Mouse (Mus musculus): ENCODE results near the gene D10Jhu81e. TPM values are rescaled to one million over a fixed set of nuclear protein-coding genes. Genes with fewer than 3 reads are reported as not detected.
"Not testable (repeated sequence)": the region's sequence is repeated elsewhere in the genome, so short reads cannot be mapped to it uniquely, and the experiment has no call there.

Gene D10Jhu81e
- polyA plus RNA-seq, 1 experiment: 16.6 TPM

GRCm38 (mm10) chr10:78126311-78126710 is 43.3 kb downstream of the D10Jhu81e start:
- no peaks in the 10 kb centered on the region for H3K36me3 ChIP-seq (ENCODE audit: control insufficient read depth, insufficient read depth, low read length, poor library complexity, severe bottlenecking)
- no peak for TF ChIP-seq POLR2A (IDR thresholded peaks at IDR 0.05; ENCODE audit: insufficient read depth, low read length)
- no peak for TF ChIP-seq EP300 (IDR thresholded peaks at IDR 0.05; ENCODE audit: insufficient read depth, low read depth, low read length)
- no peak for TF ChIP-seq CTCF (IDR thresholded peaks at IDR 0.05; ENCODE audit: low read depth, low read length)

DNA sequence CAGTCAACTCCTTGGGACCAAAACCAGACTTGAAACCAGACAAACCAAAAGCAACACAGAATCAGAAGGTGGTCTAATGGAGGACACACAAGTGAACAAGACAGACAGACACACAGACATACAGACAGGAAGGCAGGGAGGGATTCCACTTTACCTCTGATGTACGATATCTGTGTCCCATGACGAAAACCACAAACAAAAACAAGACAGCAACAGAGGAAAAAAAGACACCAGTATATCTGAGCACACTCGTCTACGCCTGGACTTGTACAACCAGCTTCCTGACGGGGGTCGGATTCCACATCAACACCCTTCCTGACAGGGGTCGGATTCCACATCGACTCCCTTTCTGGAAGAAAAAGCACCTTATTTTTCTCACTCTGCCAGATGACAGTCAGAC is 44.5 kb downstream of the D10Jhu81e start:
- H3K27ac ChIP-seq (ENCODE audit: insufficient read depth, low read length); H3K9ac ChIP-seq (ENCODE audit: low read depth, poor library complexity, severe bottlenecking); H3K4me1 ChIP-seq (ENCODE audit: control insufficient read depth, insufficient read depth, low read length); H3K36me3 ChIP-seq (ENCODE audit: control insufficient read depth, insufficient read depth, low read length, poor library complexity, severe bottlenecking); H3K4me3 ChIP-seq (ENCODE audit: low read depth, low read length); H3K9me3 ChIP-seq (replicated peaks; ENCODE audit: control insufficient read depth, insufficient read depth, low read length, poor library complexity, severe bottlenecking); H3K27me3 ChIP-seq (ENCODE audit: control insufficient read depth, insufficient read depth, low read length, poor library complexity, severe bottlenecking): not testable (repeated sequence)

More at GRCm38 (mm10) chr10:78126311-78126710, 43.3 kb downstream of the D10Jhu81e start:
- Histone ChIP-seq H3K9me3 (replicated peaks; ENCODE audit: control insufficient read depth, insufficient read depth, low read length, poor library complexity, severe bottlenecking) (no peaks in the 10 kb centered on the region), H3K9ac (ENCODE audit: low read depth, poor library complexity, severe bottlenecking) (no peak overlapping the region), H3K4me1 (ENCODE audit: control insufficient read depth, insufficient read depth, low read length) (no peaks in the 10 kb centered on the region), H3K27ac (ENCODE audit: insufficient read depth, low read length) (no peak overlapping the region), H3K4me3 (ENCODE audit: low read depth, low read length) (no peak overlapping the region), H3K27me3 (ENCODE audit: control insufficient read depth, insufficient read depth, low read length, poor library complexity, severe bottlenecking) (no peaks in the 10 kb centered on the region)

DNA sequence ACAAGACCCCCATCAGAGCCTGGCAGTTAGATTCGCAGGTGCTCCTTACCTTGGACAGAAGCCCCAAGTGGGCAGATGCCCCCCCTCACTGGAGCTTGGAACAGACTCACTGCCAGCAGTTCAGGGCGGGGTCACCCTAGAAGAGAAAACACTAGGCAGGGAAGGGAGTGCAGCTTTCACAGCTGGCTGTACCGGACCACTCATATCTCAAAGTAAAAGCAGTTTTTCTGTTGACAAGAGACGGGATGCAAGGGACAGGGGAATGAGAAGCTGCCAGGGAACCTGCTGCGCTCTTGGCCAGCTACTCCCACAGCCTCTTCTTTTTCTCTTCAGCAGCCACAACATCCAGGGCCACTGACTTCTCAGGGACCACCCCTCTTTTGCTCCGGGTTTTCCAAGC is 45.4 kb downstream of the D10Jhu81e start:
- H3K4me3 ChIP-seq (ENCODE audit: low read depth, low read length); H3K4me1 ChIP-seq (ENCODE audit: control insufficient read depth, insufficient read depth, low read length); H3K9ac ChIP-seq (ENCODE audit: low read depth, poor library complexity, severe bottlenecking); H3K27me3 ChIP-seq (ENCODE audit: control insufficient read depth, insufficient read depth, low read length, poor library complexity, severe bottlenecking); H3K9me3 ChIP-seq (replicated peaks; ENCODE audit: control insufficient read depth, insufficient read depth, low read length, poor library complexity, severe bottlenecking); H3K36me3 ChIP-seq (ENCODE audit: control insufficient read depth, insufficient read depth, low read length, poor library complexity, severe bottlenecking); H3K27ac ChIP-seq (ENCODE audit: insufficient read depth, low read length): not testable (repeated sequence)

- Histone ChIP-seq H3K36me3 (ENCODE audit: control insufficient read depth, insufficient read depth, low read length, poor library complexity, severe bottlenecking) (no peaks in the 10 kb centered on the region), H3K4me1 (ENCODE audit: control insufficient read depth, insufficient read depth, low read length) (no peaks in the 10 kb centered on the region), H3K4me3 (ENCODE audit: low read depth, low read length) (no peak overlapping the region), H3K27me3 (ENCODE audit: control insufficient read depth, insufficient read depth, low read length, poor library complexity, severe bottlenecking) (no peaks in the 10 kb centered on the region), H3K9ac (ENCODE audit: low read depth, poor library complexity, severe bottlenecking) (no peak overlapping the region), H3K9me3 (replicated peaks; ENCODE audit: control insufficient read depth, insufficient read depth, low read length, poor library complexity, severe bottlenecking) (0 out of 2 replicates have a peak, but pooled peaks cover 4% of the 10 kb centered on the region), H3K27ac (ENCODE audit: insufficient read depth, low read length) (no peak overlapping the region)
- TF ChIP-seq EP300 (IDR thresholded peaks at IDR 0.05; ENCODE audit: insufficient read depth, low read depth, low read length) (no peak), POLR2A (IDR thresholded peaks at IDR 0.05; ENCODE audit: insufficient read depth, low read length) (no peak), CTCF (IDR thresholded peaks at IDR 0.05; ENCODE audit: low read depth, low read length) (no peak)
Measured at GRCm38 (mm10) chr10:78119422-78119821, 50.2 kb downstream of the D10Jhu81e start.

DNA sequence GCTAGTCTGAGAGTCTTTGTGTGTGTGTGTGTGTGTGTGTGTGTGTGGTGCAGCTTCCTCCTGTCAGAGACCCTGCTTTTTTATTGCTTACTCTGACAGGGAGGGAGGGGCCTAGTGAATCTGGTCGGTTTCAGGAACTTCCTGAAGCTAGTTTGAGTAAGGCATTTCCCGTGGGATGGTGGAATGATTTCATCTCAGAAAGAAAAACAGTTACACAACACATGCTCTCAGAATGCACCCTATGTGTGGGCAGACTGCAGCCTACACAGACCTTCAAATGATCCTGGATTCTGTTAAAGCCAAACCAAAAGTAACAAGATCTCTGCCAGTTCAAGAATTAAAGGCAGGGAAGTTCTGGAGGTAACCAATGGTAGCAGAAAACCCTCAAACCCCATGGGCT is 54.4 kb downstream of the D10Jhu81e start:
- TF ChIP-seq EP300 (IDR thresholded peaks at IDR 0.05; ENCODE audit: insufficient read depth, low read depth, low read length): no peak
- TF ChIP-seq POLR2A (IDR thresholded peaks at IDR 0.05; ENCODE audit: insufficient read depth, low read length): no peak
- TF ChIP-seq CTCF (IDR thresholded peaks at IDR 0.05; ENCODE audit: low read depth, low read length): no peak
- H3K36me3 ChIP-seq (ENCODE audit: control insufficient read depth, insufficient read depth, low read length, poor library complexity, severe bottlenecking): no peaks in the 10 kb centered on the region
- H3K27ac ChIP-seq (ENCODE audit: insufficient read depth, low read length): no peak overlapping the region
- H3K4me1 ChIP-seq (ENCODE audit: control insufficient read depth, insufficient read depth, low read length): no peaks in the 10 kb centered on the region
- no peak overlapping the region for H3K4me3 ChIP-seq (ENCODE audit: low read depth, low read length)
- no peaks in the 10 kb centered on the region for H3K27me3 ChIP-seq (ENCODE audit: control insufficient read depth, insufficient read depth, low read length, poor library complexity, severe bottlenecking)
- 0 out of 2 replicates have a peak, but pooled peaks cover 4% of the 10 kb centered on the region for H3K9me3 ChIP-seq (replicated peaks; ENCODE audit: control insufficient read depth, insufficient read depth, low read length, poor library complexity, severe bottlenecking)
- H3K9ac ChIP-seq (ENCODE audit: low read depth, poor library complexity, severe bottlenecking): no peak overlapping the region

DNA sequence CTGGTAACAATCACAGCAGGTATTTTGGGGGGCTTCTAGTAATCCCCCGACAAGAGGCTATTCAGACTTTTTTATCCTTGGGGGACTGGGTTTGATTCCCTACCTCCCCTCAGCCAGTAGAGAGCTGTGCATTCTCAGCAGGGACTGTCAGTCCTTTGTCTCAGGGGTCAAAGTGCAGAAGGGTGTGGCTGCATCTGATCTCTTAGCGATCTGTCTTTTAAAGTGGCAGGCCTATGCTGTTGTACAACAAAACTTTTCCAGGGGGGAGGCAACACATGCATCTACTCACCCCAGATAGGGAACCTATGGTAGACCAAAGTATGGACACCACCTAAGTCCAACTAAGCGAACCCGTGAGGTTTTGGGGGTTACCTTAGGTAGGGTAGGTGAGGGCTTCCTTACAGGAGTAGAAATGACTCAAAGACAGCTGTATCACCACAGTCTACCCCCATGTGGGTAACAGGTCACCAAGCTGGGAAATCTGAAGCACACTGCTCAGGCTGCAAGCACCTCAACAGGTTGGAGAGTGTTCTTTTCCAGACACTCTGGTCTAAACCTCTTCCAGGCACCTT is 55.0 kb downstream of the D10Jhu81e start:
- Histone ChIP-seq H3K4me3 (ENCODE audit: low read depth, low read length) (no peak overlapping the region), H3K4me1 (ENCODE audit: control insufficient read depth, insufficient read depth, low read length) (no peaks in the 10 kb centered on the region), H3K27me3 (ENCODE audit: control insufficient read depth, insufficient read depth, low read length, poor library complexity, severe bottlenecking) (no peaks in the 10 kb centered on the region), H3K9me3 (replicated peaks; ENCODE audit: control insufficient read depth, insufficient read depth, low read length, poor library complexity, severe bottlenecking) (0 out of 2 replicates have a peak, but pooled peaks cover 4% of the 10 kb centered on the region), H3K9ac (ENCODE audit: low read depth, poor library complexity, severe bottlenecking) (no peak overlapping the region), H3K27ac (ENCODE audit: insufficient read depth, low read length) (no peak overlapping the region), H3K36me3 (ENCODE audit: control insufficient read depth, insufficient read depth, low read length, poor library complexity, severe bottlenecking) (no peaks in the 10 kb centered on the region)
- TF ChIP-seq CTCF (IDR thresholded peaks at IDR 0.05; ENCODE audit: low read depth, low read length): no peak
- 0 out of 2 replicates have a peak, but pooled peaks have one; percentile 27 for TF ChIP-seq EP300 (IDR thresholded peaks at IDR 0.05; ENCODE audit: insufficient read depth, low read depth, low read length)

Other genes with a start within 250 kb of the D10Jhu81e start
- gene Trpm2, start 199.2 kb downstream of the D10Jhu81e start, polyA plus RNA-seq (2011; ENCODE audit: insufficient read depth, insufficient read length, low read depth, missing spikeins): 0.07 TPM in 1 of 2 replicates, not detected in the other
- 4.2 and 4.7 TPM in 2 replicates for gene 1810043G02Rik, start 191.3 kb downstream of the D10Jhu81e start, polyA plus RNA-seq (2011; ENCODE audit: insufficient read depth, insufficient read length, low read depth, missing spikeins)
- 100 and 102 TPM in 2 replicates for gene Pfkl, start 159.7 kb downstream of the D10Jhu81e start, polyA plus RNA-seq (2011; ENCODE audit: insufficient read depth, insufficient read length, low read depth, missing spikeins)
- 175 and 179 TPM in 2 replicates for gene Dnmt3l, start 127.8 kb downstream of the D10Jhu81e start, polyA plus RNA-seq (2011; ENCODE audit: insufficient read depth, insufficient read length, low read depth, missing spikeins)
- gene Aire, start 126.2 kb downstream of the D10Jhu81e start, polyA plus RNA-seq (2011; ENCODE audit: insufficient read depth, insufficient read length, low read depth, missing spikeins): 20.9 and 23.5 TPM in 2 replicates
- gene Icosl, start 100.5 kb downstream of the D10Jhu81e start, polyA plus RNA-seq (2011; ENCODE audit: insufficient read depth, insufficient read length, low read depth, missing spikeins): 12.7 and 13.5 TPM in 2 replicates
- 23.3 and 25.4 TPM in 2 replicates for gene Pwp2, start 15.4 kb upstream of the D10Jhu81e start, polyA plus RNA-seq (2011; ENCODE audit: insufficient read depth, insufficient read length, low read depth, missing spikeins)
- gene Trappc10, start 74.9 kb upstream of the D10Jhu81e start, polyA plus RNA-seq (2011; ENCODE audit: insufficient read depth, insufficient read length, low read depth, missing spikeins): 20.6 and 22.0 TPM in 2 replicates
- gene Agpat3, start 182.7 kb upstream of the D10Jhu81e start, polyA plus RNA-seq (2011; ENCODE audit: insufficient read depth, insufficient read length, low read depth, missing spikeins): 56.0 and 57.7 TPM in 2 replicates
- 132 and 136 TPM in 2 replicates for gene Rrp1, start 243.3 kb upstream of the D10Jhu81e start, polyA plus RNA-seq (2011; ENCODE audit: insufficient read depth, insufficient read length, low read depth, missing spikeins)

All from ES-Bruce4 (cell line).